Mouse (Mus musculus): Measurements from ENCODE around the gene Ndufa7. TPM values are rescaled to one million over a fixed set of nuclear protein-coding genes. Genes with fewer than 3 reads are reported as not detected.
"Not testable (repeated sequence)": the region's sequence is repeated elsewhere in the genome, so short reads cannot be mapped to it uniquely, and the experiment has no call there.

Ndufa7 gene
- total RNA-seq, 2 experiments from 2014 or later = 326 to 339 TPM

DNA sequence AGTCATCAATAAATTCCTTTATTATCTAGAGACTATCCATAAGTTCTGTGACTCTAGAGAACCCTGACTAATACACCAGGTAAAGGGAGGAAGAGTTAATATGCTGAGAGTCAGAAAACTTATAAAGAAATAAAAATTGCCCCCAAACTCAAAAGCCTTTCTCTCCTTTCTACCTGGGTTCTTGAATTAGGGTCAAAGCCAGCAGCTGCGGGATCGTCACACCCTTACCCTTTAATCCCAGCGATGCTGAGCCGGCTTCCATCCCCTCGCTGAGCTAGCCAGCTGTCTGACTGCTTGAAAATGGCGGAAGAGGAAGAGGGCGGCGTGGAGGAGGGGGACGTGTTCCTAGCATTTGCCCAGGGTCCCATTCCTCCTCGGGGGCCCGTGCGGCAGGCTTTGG is 49.2 kb downstream of the Ndufa7 start, which contains the start of gene Gm7029:
Gene Gm7029 (plus strand): TSS at position 301 of the 400 bp plus-strand sequence.
- DNase-seq = not testable (repeated sequence)

DNA sequence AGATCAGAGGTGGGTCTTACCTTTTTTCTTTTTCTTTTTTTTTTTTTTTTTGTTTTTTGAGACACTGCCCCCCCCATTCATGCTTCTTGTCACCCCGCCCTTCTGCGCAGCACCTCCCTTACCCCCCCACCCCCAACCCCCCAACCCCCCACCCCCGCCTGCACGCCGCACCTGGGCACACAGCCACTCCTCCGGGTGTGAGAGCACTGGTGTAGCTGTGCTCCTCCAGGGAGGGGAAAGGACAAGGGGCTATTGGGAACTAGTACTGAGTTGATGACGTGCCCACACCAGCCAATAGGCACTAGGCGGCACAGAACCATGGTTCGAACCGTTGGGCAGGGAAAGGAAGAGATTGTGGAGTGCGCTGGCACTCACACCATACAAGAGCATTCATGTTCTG is 50.0 kb downstream of the Ndufa7 start:
- DNase-seq = no peak

DNA sequence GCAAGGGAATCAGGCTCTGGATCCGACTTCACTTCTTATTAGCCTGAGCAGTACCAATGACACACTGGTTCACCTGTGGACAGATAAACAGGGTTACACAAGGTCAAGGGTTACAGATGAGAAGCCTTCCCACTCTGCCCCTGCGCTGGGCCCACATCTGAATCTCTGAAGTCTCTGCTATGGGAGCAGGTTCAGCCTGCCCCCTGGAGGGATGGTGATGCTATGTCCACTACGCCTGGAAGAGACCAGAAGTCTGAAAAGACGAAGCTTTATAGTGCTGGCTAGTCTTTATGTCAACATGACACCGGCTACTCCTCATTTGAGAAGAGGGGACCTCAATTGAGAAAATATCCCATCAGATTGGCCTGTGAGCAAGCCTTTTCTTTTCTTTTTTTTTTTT is 51.4 kb downstream of the Ndufa7 start:
- not testable (repeated sequence) for DNase-seq

DNA sequence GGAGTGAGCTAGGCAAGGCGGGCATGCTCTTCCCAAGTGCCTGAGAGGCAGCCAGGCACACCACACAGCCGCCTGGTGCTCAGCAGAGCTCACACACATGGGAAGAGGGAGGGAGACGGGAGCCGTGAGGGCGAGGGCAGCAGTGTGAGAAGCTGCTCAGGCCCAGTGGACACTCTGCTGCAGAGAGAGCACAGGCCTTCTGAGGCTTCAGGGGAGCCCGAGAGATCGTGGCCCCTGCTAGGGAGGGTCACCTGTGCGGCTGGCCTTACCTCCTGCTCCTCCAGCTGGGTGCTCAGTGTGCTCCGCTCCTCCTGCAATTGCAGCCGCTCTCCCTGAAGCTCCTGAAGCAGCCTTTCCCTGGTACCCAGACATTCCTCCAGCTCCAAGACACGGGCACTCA is 59.9 kb downstream of the Ndufa7 start:
- not testable (repeated sequence) for DNase-seq

DNA sequence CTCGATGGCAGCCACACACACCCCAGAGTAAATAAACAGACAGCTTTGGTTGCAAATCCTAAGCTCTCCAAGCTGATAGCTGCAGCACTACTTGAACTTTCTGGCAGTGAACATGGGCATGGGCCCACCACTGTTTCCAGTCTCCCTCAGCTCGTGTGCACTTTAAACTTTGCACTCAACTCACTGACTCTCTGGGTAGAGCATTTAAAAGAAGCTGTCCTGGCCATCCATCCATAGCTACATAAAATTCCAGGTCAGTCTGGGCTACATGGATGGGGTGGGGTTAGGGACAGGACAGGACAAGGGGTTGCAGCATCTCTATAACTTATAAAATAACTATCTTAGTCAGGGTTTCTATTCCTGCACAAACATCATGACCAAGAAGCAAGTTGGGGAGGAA is 63.4 kb downstream of the Ndufa7 start:
- not testable (repeated sequence) for DNase-seq

Small RNAs within 50 kb of the gene (microRNA-seq; reads per million reads assigned to microRNA genes)
- 0 reads per million in 2 experiments for gene Gm27740 (ENCODE audit: borderline replicate concordance in 2 of 2)

Other genes starting within 250 kb of the Ndufa7 start
- gene Zfp414, start 195.5 kb upstream of the Ndufa7 start, total RNA-seq (2021) = 1 to 10 TPM; 6.0 to 6.6 TPM
- gene Pram1, start 186.5 kb upstream of the Ndufa7 start, total RNA-seq (2021) = not detected
- 10 to 100 TPM; 62.7 to 70.9 TPM for gene Hnrnpm, start 137.7 kb upstream of the Ndufa7 start, total RNA-seq (2021)
- 10 to 100 TPM; 89.8 to 90.4 TPM for gene March2, start 105.9 kb upstream of the Ndufa7 start, total RNA-seq (2021)
- gene Rab11b, start 64.0 kb upstream of the Ndufa7 start, total RNA-seq (2021) = 100 to 1,000 TPM; 125 to 136 TPM
- 10 to 100 TPM in 1 of 2 experiments, 1 to 10 TPM in 1; 8.1 to 13.3 TPM for gene Angptl4, start 42.7 kb upstream of the Ndufa7 start, total RNA-seq (2021)
- 10 to 100 TPM; 18.5 to 20.7 TPM for gene Kank3, start 14.1 kb upstream of the Ndufa7 start, total RNA-seq (2021)
- gene Rps28, start within 50 bp of the Ndufa7 start, total RNA-seq (2021) = 100 to 1,000 TPM; 538 to 612 TPM
- 10 to 100 TPM; 15.6 to 20.7 TPM for gene Cd320, start 18.5 kb downstream of the Ndufa7 start, total RNA-seq (2021)
- gene Gm7029, start 49.3 kb downstream of the Ndufa7 start, total RNA-seq (2021) = not detected
- gene Kifc1, start 66.1 kb downstream of the Ndufa7 start, total RNA-seq (2021) = 1 to 10 TPM in 1 of 2 experiments, under 1 TPM in 1; 0.95 to 1.0 TPM
- gene Platr17, start 80.6 kb downstream of the Ndufa7 start, total RNA-seq (2021) = not detected
- 10 to 100 TPM; 10.2 to 11.7 TPM for gene Daxx, start 84.8 kb downstream of the Ndufa7 start, total RNA-seq (2021)
- gene Tapbp, start 91.3 kb downstream of the Ndufa7 start, total RNA-seq (2021) = 10 to 100 TPM; 31.2 to 41.2 TPM
- gene Zbtb22, start 91.3 kb downstream of the Ndufa7 start, total RNA-seq (2021) = 10 to 100 TPM; 11.1 to 11.3 TPM
- 10 to 100 TPM; 27.3 to 28.5 TPM for gene Rgl2, start 105.0 kb downstream of the Ndufa7 start, total RNA-seq (2021)
- gene Pfdn6, start 115.8 kb downstream of the Ndufa7 start, total RNA-seq (2021) = 10 to 100 TPM; 52.3 to 55.8 TPM
- 10 to 100 TPM in 1 of 2 experiments, 1 to 10 TPM in 1; 9.7 to 11.6 TPM for gene Wdr46, start 116.1 kb downstream of the Ndufa7 start, total RNA-seq (2021)
- 1 to 10 TPM; 1.8 to 1.9 TPM for gene B3galt4, start 126.9 kb downstream of the Ndufa7 start, total RNA-seq (2021)
- 10 to 100 TPM; 27.2 to 28.8 TPM for gene Vps52, start 131.2 kb downstream of the Ndufa7 start, total RNA-seq (2021)
- 100 to 1,000 TPM; 330 to 347 TPM for gene Rps18, start 131.4 kb downstream of the Ndufa7 start, total RNA-seq (2021)
- 10 to 100 TPM; 22.8 to 48.2 TPM for gene H2-K1, start 175.8 kb downstream of the Ndufa7 start, total RNA-seq (2021)
- gene Ring1, start 200.1 kb downstream of the Ndufa7 start, total RNA-seq (2021) = 10 to 100 TPM; 10.1 to 12.3 TPM
- gene H2-Ke6, start 203.5 kb downstream of the Ndufa7 start, total RNA-seq (2021) = 10 to 100 TPM; 52.7 to 59.9 TPM
- gene Slc39a7, start 207.1 kb downstream of the Ndufa7 start, total RNA-seq (2021) = 10 to 100 TPM; 41.5 to 45.7 TPM
- 10 to 100 TPM; 34.9 to 36.3 TPM for gene Rxrb, start 207.2 kb downstream of the Ndufa7 start, total RNA-seq (2021)
- gene Col11a2, start 214.9 kb downstream of the Ndufa7 start, total RNA-seq (2021) = 10 to 100 TPM in 1 of 2 experiments, 1 to 10 TPM in 1; 6.5 to 16.7 TPM